Mouse (Mus musculus) urinary bladder, postnatal 14 days (tissue): ENCODE data around the gene Psmd7.
"Not testable (repeated sequence)": the region's sequence is repeated elsewhere in the genome, so short reads cannot be mapped to it uniquely, and the experiment has no call there.

ENCODE experiments used
- DNase-seq: peaks from one replicate; pipeline ENCODE4 v3.0.0; 2021; ENCODE audit warnings: low spot score

Gene Psmd7

GRCm38 (mm10) chr8:107587995-107588780, at the start of gene Psmd7:
TSS of gene Psmd7 (minus strand) at chr8:107588464.
- DNase-seq, result peak; percentile 94

GRCm38 (mm10) chr8:107633734-107634133, 45.5 kb upstream of the Psmd7 start:
- no peak for DNase-seq

GRCm38 (mm10) chr8:107629701-107630100, 41.4 kb upstream of the Psmd7 start:
- no peak for DNase-seq

- DNase-seq, result no peak
Observed at GRCm38 (mm10) chr8:107628501-107629149, 40.4 kb upstream of the Psmd7 start.

- no peak for DNase-seq
Observed at GRCm38 (mm10) chr8:107627881-107628280, 39.6 kb upstream of the Psmd7 start.

GRCm38 (mm10) chr8:107624301-107624700, 36.0 kb upstream of the Psmd7 start:
- DNase-seq, result not testable (repeated sequence)

GRCm38 (mm10) chr8:107621930-107622623, 33.8 kb upstream of the Psmd7 start:
- no peak for DNase-seq

GRCm38 (mm10) chr8:107621136-107621535, 32.9 kb upstream of the Psmd7 start:
- DNase-seq, result no peak

GRCm38 (mm10) chr8:107618499-107618898, 30.2 kb upstream of the Psmd7 start:
- no peak for DNase-seq

- DNase-seq, result no peak
Observed at GRCm38 (mm10) chr8:107613411-107613810, 25.1 kb upstream of the Psmd7 start.

GRCm38 (mm10) chr8:107610845-107611244, 22.6 kb upstream of the Psmd7 start:
- DNase-seq, result no peak

- DNase-seq, result no peak
Observed at GRCm38 (mm10) chr8:107608751-107609150, 20.5 kb upstream of the Psmd7 start.

GRCm38 (mm10) chr8:107603026-107603425, 14.8 kb upstream of the Psmd7 start:
- DNase-seq, result peak; percentile 75

GRCm38 (mm10) chr8:107599691-107600090, 11.4 kb upstream of the Psmd7 start:
- no peak for DNase-seq

- DNase-seq, result no peak
Observed at GRCm38 (mm10) chr8:107597731-107598130, 9.5 kb upstream of the Psmd7 start.

GRCm38 (mm10) chr8:107594817-107595216, 6.6 kb upstream of the Psmd7 start:
- no peak for DNase-seq

- no peak for DNase-seq
Observed at GRCm38 (mm10) chr8:107593967-107594729, 5.9 kb upstream of the Psmd7 start.

GRCm38 (mm10) chr8:107587429-107587994, 752 bp downstream of the Psmd7 start:
- DNase-seq, result peak; percentile 57

- DNase-seq, result no peak
Observed at GRCm38 (mm10) chr8:107582136-107582535, 6.1 kb downstream of the Psmd7 start.

- DNase-seq, result no peak
Observed at GRCm38 (mm10) chr8:107581536-107581935, 6.7 kb downstream of the Psmd7 start.

- DNase-seq, result no peak
Observed at GRCm38 (mm10) chr8:107580879-107581278, 7.4 kb downstream of the Psmd7 start.

GRCm38 (mm10) chr8:107578541-107578940, 9.7 kb downstream of the Psmd7 start:
- DNase-seq, result no peak
